Mouse (Mus musculus): ENCODE results near the gene Baz1b.
"Not testable (repeated sequence)": the region's sequence is repeated elsewhere in the genome, so short reads cannot be mapped to it uniquely, and the experiment has no call there.

Baz1b gene

GRCm38 (mm10) chr5:135179616-135180015 is 7.4 kb upstream of the Baz1b start:
- DNase-seq (ENCODE audit: low spot score in 2 of 2), result no peak

- no peak for DNase-seq (ENCODE audit: low spot score in 2 of 2)
Measured at GRCm38 (mm10) chr5:135180796-135181195, 6.3 kb upstream of the Baz1b start.

- no peak for DNase-seq (ENCODE audit: low spot score in 2 of 2)
Measured at GRCm38 (mm10) chr5:135181776-135182175, 5.3 kb upstream of the Baz1b start.

- DNase-seq (ENCODE audit: low spot score in 2 of 2), result no peak
Measured at GRCm38 (mm10) chr5:135183131-135183861, 3.8 kb upstream of the Baz1b start.

GRCm38 (mm10) chr5:135185016-135185415 is 2.0 kb upstream of the Baz1b start:
- no peak for DNase-seq (ENCODE audit: low spot score in 2 of 2)

GRCm38 (mm10) chr5:135185596-135185995 is 1.5 kb upstream of the Baz1b start:
- DNase-seq (ENCODE audit: low spot score in 2 of 2), result peak in 1 of 2 experiments; percentile 56

- DNase-seq (ENCODE audit: low spot score in 2 of 2), result no peak
Measured at GRCm38 (mm10) chr5:135186231-135186620, 838 bp upstream of the Baz1b start.

GRCm38 (mm10) chr5:135187349-135188213 is 517 bp downstream of the Baz1b start:
- DNase-seq (ENCODE audit: low spot score in 2 of 2), result peak; percentile 70 to 83

- DNase-seq (ENCODE audit: low spot score in 2 of 2), result no peak
Measured at GRCm38 (mm10) chr5:135188214-135188554, 1.1 kb downstream of the Baz1b start.

- DNase-seq (ENCODE audit: low spot score in 2 of 2), result no peak
Measured at GRCm38 (mm10) chr5:135189281-135190022, 2.4 kb downstream of the Baz1b start.

- peak; percentile 61 to 82 for DNase-seq (ENCODE audit: low spot score in 2 of 2)
Measured at GRCm38 (mm10) chr5:135191620-135192019, 4.6 kb downstream of the Baz1b start.

GRCm38 (mm10) chr5:135192431-135192830 is 5.4 kb downstream of the Baz1b start:
- no peak for DNase-seq (ENCODE audit: low spot score in 2 of 2)

- DNase-seq (ENCODE audit: low spot score in 2 of 2), result no peak
Measured at GRCm38 (mm10) chr5:135196367-135196766, 9.3 kb downstream of the Baz1b start.

GRCm38 (mm10) chr5:135202763-135203162 is 15.7 kb downstream of the Baz1b start:
- DNase-seq (ENCODE audit: low spot score in 2 of 2), result no peak

- peak in 1 of 2 experiments; percentile 35 for DNase-seq (ENCODE audit: low spot score in 2 of 2)
Measured at GRCm38 (mm10) chr5:135208197-135208596, 21.1 kb downstream of the Baz1b start.

- no peak for DNase-seq (ENCODE audit: low spot score in 2 of 2)
Measured at GRCm38 (mm10) chr5:135216871-135217270, 29.8 kb downstream of the Baz1b start.

GRCm38 (mm10) chr5:135220941-135221340 is 33.9 kb downstream of the Baz1b start:
- DNase-seq (ENCODE audit: low spot score in 2 of 2), result no peak

GRCm38 (mm10) chr5:135222066-135222465 is 35.0 kb downstream of the Baz1b start:
- no peak for DNase-seq (ENCODE audit: low spot score in 2 of 2)

- no peak for DNase-seq (ENCODE audit: low spot score in 2 of 2)
Measured at GRCm38 (mm10) chr5:135224169-135224568, 37.1 kb downstream of the Baz1b start.

GRCm38 (mm10) chr5:135225879-135226278 is 38.8 kb downstream of the Baz1b start:
- not testable (repeated sequence) for DNase-seq (ENCODE audit: low spot score in 2 of 2)

GRCm38 (mm10) chr5:135230186-135230585 is 43.1 kb downstream of the Baz1b start:
- DNase-seq (ENCODE audit: low spot score in 2 of 2), result no peak

Data from spleen, postnatal 10 days (tissue).